Mouse (Mus musculus) sigmoid colon, adult 10 weeks (tissue): ENCODE data around the gene Btbd7. TPM values are rescaled to one million over a fixed set of nuclear protein-coding genes. Genes with fewer than 3 reads are reported as not detected.

ENCODE experiments used
- polyA plus RNA-seq: library from polyadenylated mRNA; stranded (reverse); fragments of 350-450 nt; fragmentation: Illumina TruSeq; extraction: RNeasy Lipid Tissue Mini Kit (QIAGEN cat#74804); gene quantifications from one replicate; pipeline ENCODE4 v1.2.3, GENCODE M21; 2014; ENCODE audit warnings: low read depth, low replicate concordance

The Btbd7 gene
- 65.2 TPM for polyA plus RNA-seq

GRCm38 (mm10) chr12:102878031-102878823 is at the start of gene Btbd7:
Btbd7 (minus strand) TSS chr12:102878471.

GRCm38 (mm10) chr12:102899091-102899490 is 20.8 kb upstream of the Btbd7 start, which contains the start of gene Cox8c:
Cox8c (plus strand) TSS chr12:102899316.

GRCm38 (mm10) chr12:102758403-102758756 is 119.9 kb downstream of the Btbd7 start, which contains the start of gene Gm20604:
Gm20604 (minus strand) TSS chr12:102758672.

GRCm38 (mm10) chr12:102757689-102758402 is 120.4 kb downstream of the Btbd7 start, which contains the start of the genes Gm28051, Gon7 and Ubr7:
Gm28051 (minus strand) TSS chr12:102757765.
Gon7 (minus strand) TSS chr12:102757803.
Ubr7 (plus strand) TSS chr12:102757967.

GRCm38 (mm10) chr12:102743589-102744574 is 134.4 kb downstream of the Btbd7 start, which contains the start of the genes Moap1 and Tmem251:
Moap1 (minus strand) TSS chr12:102743661.
Tmem251 (plus strand) TSS chr12:102743762.

Other genes with a start within 250 kb of the Btbd7 start
- 2.8 TPM for gene Itpk1, start 173.5 kb downstream of the Btbd7 start, polyA plus RNA-seq
- gene Moap1, start 134.8 kb downstream of the Btbd7 start, polyA plus RNA-seq: 2.5 TPM
- gene Tmem251, start 134.7 kb downstream of the Btbd7 start, polyA plus RNA-seq: 13.3 TPM
- gene Gm28051, start 120.7 kb downstream of the Btbd7 start, polyA plus RNA-seq: not detected
- 15.3 TPM for gene Gon7, start 120.7 kb downstream of the Btbd7 start, polyA plus RNA-seq
- gene Ubr7, start 120.5 kb downstream of the Btbd7 start, polyA plus RNA-seq: 22.5 TPM
- 17.4 TPM for gene Gm20604, start 119.8 kb downstream of the Btbd7 start, polyA plus RNA-seq
- gene Cox8c, start 20.8 kb upstream of the Btbd7 start, polyA plus RNA-seq: not detected
- gene Unc79, start 70.4 kb upstream of the Btbd7 start, polyA plus RNA-seq: 0.47 TPM